8 mouse cellular contexts compared by ENCODE assay signal in the genomic region with DNA sequence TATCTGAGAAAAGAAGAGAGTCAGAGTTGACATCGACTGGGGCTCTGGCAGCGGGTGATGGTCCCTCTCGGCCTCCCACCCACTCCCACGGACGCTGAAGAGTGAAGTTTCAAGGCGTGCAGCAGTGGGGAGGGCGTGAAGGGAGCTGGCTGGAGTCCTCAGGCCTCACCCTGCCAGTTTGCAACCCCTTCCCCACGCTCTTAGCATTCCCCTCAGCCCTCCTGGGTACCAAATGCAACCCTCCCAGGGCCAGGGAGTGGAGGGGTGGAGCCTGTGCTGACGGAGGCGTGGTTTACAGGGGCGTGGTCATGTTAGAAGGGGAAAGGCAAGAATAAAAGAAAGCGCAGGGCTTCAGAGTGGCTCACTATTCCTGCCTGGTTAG.
DNase-seq lines count a peak whose midpoint lies in the region; ATAC-seq and TF ChIP-seq lines count a peak whose summit lies in the region.

No protein-coding gene starts in this region.

- peaks cover 43% of the 10 kb centered on the region for H3K4me1 ChIP-seq in embryonic facial prominence, embryonic 13.5 days
- no peaks in the 10 kb centered on the region for H3K4me1 ChIP-seq in kidney, adult 2 months (ENCODE audit: control insufficient read depth, insufficient read depth, low read length)
- peaks cover 6 to 8% of the 10 kb centered on the region in 2 experiments; a peak in 3 of 4 replicates for H3K4me1 ChIP-seq in liver, embryonic 14.5 days (replicated peaks; ENCODE audit: control insufficient read depth in 2 of 2, insufficient read depth in 2 of 2, low read length in 1 of 2)
- H3K4me1 ChIP-seq in stomach, embryonic 14.5 days (ENCODE audit: control insufficient read depth, insufficient read depth, low read length): peaks cover 24% of the 10 kb centered on the region; the same call in 1 of the 2 replicates

- no peak for TF ChIP-seq POLR2A in kidney, adult 2 months (IDR thresholded peaks at IDR 0.05; ENCODE audit: low read depth, low read length)

- peak overlapping the region; percentile 50 for H3K4me3 ChIP-seq in embryonic facial prominence, embryonic 13.5 days
- H3K4me3 ChIP-seq in kidney, adult 2 months (ENCODE audit: insufficient read depth, low read depth, low read length): peak overlapping the region; percentile 41
- peak overlapping the region; percentile 12 to 38 for H3K4me3 ChIP-seq in liver, embryonic 14.5 days (ENCODE audit: insufficient read depth in 1 of 2, low read depth in 2 of 2, low read length in 2 of 2)
- H3K4me3 ChIP-seq in stomach, embryonic 14.5 days (ENCODE audit: low read depth, low read length): peak overlapping the region; percentile 30

- peak; percentile 41; the same call in 1 of the 2 replicates for ATAC-seq in embryonic facial prominence, embryonic 13.5 days (ENCODE audit: insufficient number of reproducible peaks, insufficient read depth, low FRiP score, low TSS enrichment, low read depth)
- no peak for ATAC-seq in liver, embryonic 14.5 days (ENCODE audit: insufficient read depth)
- peak; percentile 66; the same call in 1 of the 2 replicates for ATAC-seq in stomach, embryonic 14.5 days (ENCODE audit: insufficient number of reproducible peaks, insufficient read depth, low FRiP score, low read depth)

- no peaks in the 10 kb centered on the region for H3K36me3 ChIP-seq in embryonic facial prominence, embryonic 13.5 days
- H3K36me3 ChIP-seq in kidney, adult 2 months (ENCODE audit: control insufficient read depth, insufficient read depth, low read length): no peaks in the 10 kb centered on the region
- H3K36me3 ChIP-seq in liver, embryonic 14.5 days (replicated peaks; ENCODE audit: control insufficient read depth, insufficient read depth, low read depth): no peaks in the 10 kb centered on the region
- H3K36me3 ChIP-seq in stomach, embryonic 14.5 days (ENCODE audit: control insufficient read depth, insufficient read depth, low read length): no peaks in the 10 kb centered on the region

- no peaks in the 10 kb centered on the region for H3K27me3 ChIP-seq in embryonic facial prominence, embryonic 13.5 days
- no peaks in the 10 kb centered on the region for H3K27me3 ChIP-seq in kidney, adult 2 months (replicated peaks; ENCODE audit: control insufficient read depth, insufficient read depth, low read length)
- peaks cover 6% of the 10 kb centered on the region for H3K27me3 ChIP-seq in liver, embryonic 14.5 days (ENCODE audit: control insufficient read depth, insufficient read depth, low read length)
- H3K27me3 ChIP-seq in stomach, embryonic 14.5 days (ENCODE audit: control insufficient read depth, insufficient read depth, low read length): no peaks in the 10 kb centered on the region

- no peaks in the 10 kb centered on the region for H3K9me3 ChIP-seq in embryonic facial prominence, embryonic 13.5 days
- no peaks in the 10 kb centered on the region for H3K9me3 ChIP-seq in liver, embryonic 14.5 days (ENCODE audit: control insufficient read depth, low read length)
- H3K9me3 ChIP-seq in stomach, embryonic 14.5 days (ENCODE audit: control insufficient read depth, low read depth, low read length): no peaks in the 10 kb centered on the region

- 1% methylated on average over 12 of the region's 12 CpGs for WGBS in embryonic facial prominence, embryonic 13.5 days
- 2% methylated on average over 12 of the region's 12 CpGs for WGBS in kidney, adult 2 months
- WGBS in liver, embryonic 14.5 days (ENCODE audit: insufficient replicate concordance): 2% methylated on average over 12 of the region's 12 CpGs
- WGBS in stomach, embryonic 14.5 days: 0% methylated on average over 12 of the region's 12 CpGs

- H3K9ac ChIP-seq in embryonic facial prominence, embryonic 13.5 days: peak overlapping the region; percentile 67
- H3K9ac ChIP-seq in liver, embryonic 14.5 days (replicated peaks): no peak overlapping the region
- 0 out of 2 replicates have a peak overlapping the region, but pooled peaks have one; percentile 25 for H3K9ac ChIP-seq in stomach, embryonic 14.5 days (replicated peaks; ENCODE audit: low read depth, low read length)

- peak overlapping the region; percentile 86 for H3K4me2 ChIP-seq in embryonic facial prominence, embryonic 13.5 days
- peak overlapping the region; percentile 71 for H3K4me2 ChIP-seq in liver, embryonic 14.5 days (ENCODE audit: low read depth)
- peak overlapping the region; percentile 53 for H3K4me2 ChIP-seq in stomach, embryonic 14.5 days (replicated peaks; ENCODE audit: low read depth, low read length)

- peak overlapping the region; percentile 87 for H3K27ac ChIP-seq in embryonic facial prominence, embryonic 13.5 days
- H3K27ac ChIP-seq in kidney, adult 2 months (ENCODE audit: insufficient read depth, low read depth, low read length): peak overlapping the region; percentile 26; the same call in 1 of the 2 replicates
- H3K27ac ChIP-seq in liver, embryonic 14.5 days: no peak overlapping the region
- peak overlapping the region; percentile 70 for H3K27ac ChIP-seq in stomach, embryonic 14.5 days (ENCODE audit: low read length)

- DNase-seq in 3134 (ENCODE audit: extremely low read depth, insufficient read length, low spot score): peak; percentile 65
- peak; percentile 63 to 84 for DNase-seq in adrenal gland, adult (ENCODE audit: inconsistent age in 2 of 2, low spot score in 1 of 2)
- peak; percentile 72 for DNase-seq in heart, adult 8-10 months (ENCODE audit: low spot score)
- peak; percentile 71 for DNase-seq in kidney, adult 2 months
- peak; percentile 25 to 53 (median 30) for DNase-seq in liver, embryonic 14.5 days (ENCODE audit: low read depth in 3 of 3, low spot score in 3 of 3)
- DNase-seq in naive thymus-derived CD4-positive, alpha-beta T cell, adult 2 months (ENCODE audit: low read depth): peak; percentile 71

- TF ChIP-seq CTCF in kidney, adult 2 months (conservative IDR thresholded peaks at IDR 0.05; ENCODE audit: insufficient read depth, insufficient read length, low read depth, low read length): no peak
- TF ChIP-seq CTCF in liver, embryonic 14.5 days (IDR thresholded peaks at IDR 0.05; ENCODE audit: low read depth): no peak

- no peak for TF ChIP-seq EP300 in liver, embryonic 14.5 days (IDR thresholded peaks at IDR 0.05; ENCODE audit: low read depth)
